In genomic region chr3:67463450-67464372, GRCm38 (mm10) we compare ENCODE assay signal across 8 mouse cellular contexts. TPM values are rescaled to one million over a fixed set of nuclear protein-coding genes. Genes with fewer than 3 reads are reported as not detected.
DNase-seq lines count a peak whose midpoint lies in the region; ATAC-seq lines count a peak whose summit lies in the region.

Gene Lxn (minus strand): TSS chr3:67463926.

- H3K36me3 ChIP-seq in hindbrain, embryonic 14.5 days (replicated peaks; ENCODE audit: control insufficient read depth, insufficient read depth) = peaks cover 39% of the 10 kb centered on the region

- H3K4me3 ChIP-seq in hindbrain, embryonic 14.5 days (replicated peaks; ENCODE audit: low read length) = peak within 1 kb of the TSS; percentile 53

- peak within 1 kb of the TSS; percentile 85 for H3K4me2 ChIP-seq in hindbrain, embryonic 14.5 days (replicated peaks)

- peak; percentile 89 for ATAC-seq in hindbrain, embryonic 14.5 days (ENCODE audit: low FRiP score)

- peaks cover 11% of the 10 kb centered on the region; the same call in 1 of the 2 replicates for H3K4me1 ChIP-seq in hindbrain, embryonic 14.5 days (replicated peaks; ENCODE audit: control insufficient read depth, insufficient read depth, low read length)

- DNase-seq in T-cell, adult 2 months (ENCODE audit: low spot score) = peak; percentile 5
- DNase-seq in cerebellum, postnatal 4 days (ENCODE audit: low spot score in 2 of 2) = peak; percentile 26 to 54
- DNase-seq in gastrocnemius, adult 18-20 months (ENCODE audit: low spot score) = peak; percentile 23
- peak; percentile 63 for DNase-seq in hindbrain, embryonic 14.5 days (ENCODE audit: low spot score)
- DNase-seq in layer of hippocampus, postnatal 25 days (ENCODE audit: extremely low spot score in 1 of 2, low spot score in 1 of 2) = peak; percentile 49 to 58
- DNase-seq in lung, postnatal 14 days = peak; percentile 79
- DNase-seq in ovary, postnatal 36 days (ENCODE audit: low spot score) = peak; percentile 77
- peak; percentile 56 to 59 for DNase-seq in thymus, postnatal 36 days

- no peaks in the 10 kb centered on the region for H3K9me3 ChIP-seq in hindbrain, embryonic 14.5 days (ENCODE audit: control insufficient read depth, low read length)

- peak within 1 kb of the TSS; percentile 75 for H3K27ac ChIP-seq in hindbrain, embryonic 14.5 days

- peak within 1 kb of the TSS; percentile 76 for H3K9ac ChIP-seq in hindbrain, embryonic 14.5 days

- 2% methylated on average over 38 of the region's 43 CpGs for WGBS in hindbrain, embryonic 14.5 days

- H3K27me3 ChIP-seq in hindbrain, embryonic 14.5 days (ENCODE audit: control insufficient read depth, insufficient read depth, low read length) = no peaks in the 10 kb centered on the region

RNA-seq across cellular contexts. Expression of gene Lxn, which starts in this region (rescaled TPM):
- 1 to 10 TPM in 1 of 2 experiments, under 1 TPM in 1; 0.84 to 1.4 TPM for total RNA-seq in gastrocnemius, adult 18-20 months (2021)
- 195 and 204 TPM in 2 replicates for polyA plus RNA-seq in hindbrain, embryonic 14.5 days (2014; fragmentation: Nextera tagmentation; extraction: Ambion mirVana)
- 10 to 100 TPM; 50.3 to 52.2 TPM for total RNA-seq in layer of hippocampus, postnatal 25 days (2021)

Comparison
In these comparisons a context has a peak if more than half of its experiments do, and no peak if none do; other contexts are left out.
1. Peak in every context shown above with its lines: DNase-seq, ATAC-seq, H3K4me3 ChIP-seq and H3K27ac ChIP-seq.
2. RNA of gene Lxn (total RNA-seq): 50.3 to 52.2 TPM in layer of hippocampus, postnatal 25 days; 0.84 to 1.4 TPM in gastrocnemius, adult 18-20 months; every median in the first group is over 10 times any median in the second.
3. DNase-seq: peak in every context shown above with its lines; median percentile 79 in lung, postnatal 14 days; 77 in ovary, postnatal 36 days; 63 in hindbrain, embryonic 14.5 days; 58 in thymus, postnatal 36 days; 54 in layer of hippocampus, postnatal 25 days; 40 in cerebellum, postnatal 4 days; 23 in gastrocnemius, adult 18-20 months; 5 in T-cell, adult 2 months.